Mouse (Mus musculus) left cerebral cortex, adult 2 months (tissue): ENCODE results near the gene Rapgef4. TPM values are rescaled to one million over a fixed set of nuclear protein-coding genes. Genes with fewer than 3 reads are reported as not detected.
"Not testable (repeated sequence)": the region's sequence is repeated elsewhere in the genome, so short reads cannot be mapped to it uniquely, and the experiment has no call there.

Experiments
- DNase-seq, 2 experiments: peaks; one replicate each; pipeline ENCODE4 v3.0.0; 2021 to 2022; ENCODE audit warnings: low spot score in 2 of 2, mixed read lengths in 1 of 2; ENCODE audit errors: extremely low spot score in 1 of 2
- H3K27ac ChIP-seq: fragments of 200-600 bp; 2 replicates; pipeline ENCODE4 v1.8.1; 2022
- H3K4me3 ChIP-seq: fragments of 200-600 bp; 2 replicates; pipeline ENCODE4 v1.8.1; 2022
- CTCF ChIP-seq: fragments of 200-600 bp; IDR thresholded peaks from 2 replicates; pipeline ENCODE4 v1.8.1; 2022; ENCODE audit warnings: antibody characterized with exemption, mild to moderate bottlenecking, moderate library complexity
- intact Hi-C: fragments of 180-260 bp; cut with DNase I; formaldehyde crosslinking; loops from one replicate; pipeline ENCODE4 v1.15.1; 2025
- total RNA-seq, 2 experiments: library from RNA; stranded (reverse); gene quantifications; 2 replicates each; pipeline ENCODE4 v1.2.3; 2021

Gene Rapgef4
- total RNA-seq, 2 experiments from 2014 or later: 442 to 451 TPM

DNA sequence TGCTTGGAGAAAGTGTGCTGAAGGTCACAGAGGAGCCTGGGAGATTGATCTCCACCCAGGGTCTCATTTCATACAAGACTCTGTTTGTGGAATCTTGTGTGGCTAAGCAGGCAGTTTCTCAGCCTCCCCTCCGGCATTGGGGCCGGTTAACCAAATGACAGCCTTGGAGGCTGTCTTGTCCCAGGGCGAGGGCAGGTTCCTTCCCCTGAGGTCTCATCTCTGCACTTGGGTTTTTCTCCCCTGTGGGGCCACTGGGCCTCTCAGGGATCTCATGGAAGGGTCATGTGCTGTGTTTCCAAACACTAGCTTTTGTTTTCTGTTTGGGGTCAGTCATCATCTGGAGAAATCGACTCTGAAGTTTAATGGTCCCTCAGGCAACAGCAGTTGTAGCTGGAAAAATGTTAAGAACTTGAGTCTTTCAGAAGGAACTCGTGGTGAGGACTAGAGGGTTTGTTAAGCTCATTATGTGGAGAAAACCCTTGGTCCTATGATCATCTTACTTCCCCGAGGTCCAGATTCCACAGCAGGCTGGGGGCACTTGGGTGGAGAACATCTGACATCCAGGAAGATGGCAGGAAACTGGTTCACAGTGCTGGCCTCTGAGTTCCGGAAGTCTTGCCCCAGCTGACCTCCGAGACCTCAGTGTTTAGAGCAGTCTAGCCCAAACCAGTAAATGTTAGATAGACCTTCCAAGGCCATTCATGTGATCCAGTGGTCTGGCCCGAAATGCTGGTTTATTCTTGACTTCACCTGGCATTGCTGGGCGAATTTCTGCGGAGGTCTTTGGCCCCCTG lies 75.2 kb downstream of the Rapgef4 start:
- intact Hi-C loops: no loop called here
- no peak for TF ChIP-seq CTCF
- Histone ChIP-seq H3K27ac (peak overlapping the region; percentile 33), H3K4me3 (peak overlapping the region; percentile 34)
- DNase-seq: no peak

DNA sequence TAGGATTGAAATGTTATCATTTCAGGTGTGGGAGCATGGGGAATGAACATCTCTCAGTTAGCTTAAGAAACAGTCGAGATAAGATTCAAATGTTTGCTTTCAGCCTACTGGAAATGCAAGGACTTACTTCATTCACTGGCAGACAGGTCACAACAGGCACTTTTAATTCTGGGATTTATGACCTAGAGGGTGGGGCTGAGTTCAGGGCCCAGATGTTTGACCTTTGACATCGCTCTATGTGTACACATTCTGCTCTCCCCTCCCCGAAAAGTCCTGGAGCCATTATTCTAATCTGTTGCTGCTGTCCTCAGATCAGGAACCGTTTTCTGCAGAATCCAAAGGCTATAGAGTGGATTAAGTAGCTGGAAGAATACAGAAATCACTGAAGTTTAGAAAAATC lies 81.9 kb downstream of the Rapgef4 start:
- Histone ChIP-seq H3K27ac (no peak overlapping the region), H3K4me3 (no peak overlapping the region)
- TF ChIP-seq CTCF: no peak
- no peak for DNase-seq
- intact Hi-C loops: no loop called here

DNA sequence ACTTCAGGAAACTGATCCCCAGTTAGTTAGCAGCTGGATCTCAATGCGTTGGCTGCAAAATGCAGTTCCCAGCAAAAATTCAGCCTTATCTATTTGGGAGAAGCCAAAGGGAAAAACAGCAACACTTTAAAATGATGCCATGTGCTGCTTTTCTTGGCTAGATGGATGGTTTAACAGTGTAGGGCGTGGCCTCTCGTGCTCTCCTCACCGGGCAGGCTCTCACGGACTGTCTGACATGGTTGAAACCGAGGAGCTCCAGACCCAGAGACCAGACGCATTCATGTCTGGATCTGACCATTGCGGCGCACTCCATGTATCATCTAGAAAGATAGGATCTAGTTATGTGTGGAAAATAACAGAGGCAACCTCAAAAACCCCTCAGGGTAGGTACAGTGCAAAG lies 87.5 kb downstream of the Rapgef4 start:
- intact Hi-C loops: no loop called here
- Histone ChIP-seq H3K4me3 (no peak overlapping the region), H3K27ac (no peak overlapping the region)
- no peak for TF ChIP-seq CTCF
- DNase-seq: no peak

DNA sequence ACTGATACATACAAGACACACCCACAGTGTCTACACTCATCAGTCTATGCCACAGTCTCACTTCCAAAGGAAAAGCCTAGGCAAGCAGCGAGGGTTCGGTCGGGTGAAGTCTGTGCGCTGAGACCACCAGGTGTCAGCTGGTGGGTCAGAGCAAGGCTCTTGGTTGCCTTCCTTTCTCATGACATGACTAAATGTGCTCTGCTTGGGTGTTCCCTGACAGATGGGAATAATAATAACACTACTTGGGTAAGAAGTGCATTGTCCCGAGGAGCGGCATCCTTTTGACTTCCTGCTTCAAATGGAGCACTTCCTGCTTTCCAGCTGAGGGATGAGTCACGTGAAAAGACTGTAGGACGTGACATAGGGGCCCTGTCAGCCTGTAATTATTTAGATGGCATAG lies 89.0 kb downstream of the Rapgef4 start:
- intact Hi-C loops: no loop called here
- TF ChIP-seq CTCF: no peak
- no peak overlapping the region for H3K4me3 ChIP-seq
- no peak for DNase-seq
- H3K27ac ChIP-seq: no peak overlapping the region; the same call in 1 of the 2 replicates

DNA sequence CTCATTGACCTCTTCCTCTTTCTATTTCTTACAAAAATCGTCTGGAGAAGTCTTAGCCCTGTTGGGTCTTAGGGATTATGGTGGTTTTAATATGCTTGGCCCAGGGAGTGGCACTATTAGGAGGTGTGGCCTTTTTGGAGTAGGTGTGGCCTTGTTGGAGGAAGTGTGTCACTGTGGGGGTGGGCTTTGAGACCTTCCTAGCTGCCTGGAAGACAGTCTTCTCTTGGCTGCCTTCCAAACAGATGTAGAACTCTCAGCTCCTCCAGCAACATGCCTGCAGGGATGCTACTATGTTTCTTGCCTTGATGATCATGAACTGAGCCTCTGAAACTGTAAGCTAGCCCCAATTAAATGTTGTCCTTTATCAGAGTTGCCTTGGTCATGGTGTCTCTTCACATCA lies 92.1 kb downstream of the Rapgef4 start:
- DNase-seq, H3K27ac ChIP-seq, H3K4me3 ChIP-seq, intact Hi-C loops: not testable (repeated sequence)

DNA sequence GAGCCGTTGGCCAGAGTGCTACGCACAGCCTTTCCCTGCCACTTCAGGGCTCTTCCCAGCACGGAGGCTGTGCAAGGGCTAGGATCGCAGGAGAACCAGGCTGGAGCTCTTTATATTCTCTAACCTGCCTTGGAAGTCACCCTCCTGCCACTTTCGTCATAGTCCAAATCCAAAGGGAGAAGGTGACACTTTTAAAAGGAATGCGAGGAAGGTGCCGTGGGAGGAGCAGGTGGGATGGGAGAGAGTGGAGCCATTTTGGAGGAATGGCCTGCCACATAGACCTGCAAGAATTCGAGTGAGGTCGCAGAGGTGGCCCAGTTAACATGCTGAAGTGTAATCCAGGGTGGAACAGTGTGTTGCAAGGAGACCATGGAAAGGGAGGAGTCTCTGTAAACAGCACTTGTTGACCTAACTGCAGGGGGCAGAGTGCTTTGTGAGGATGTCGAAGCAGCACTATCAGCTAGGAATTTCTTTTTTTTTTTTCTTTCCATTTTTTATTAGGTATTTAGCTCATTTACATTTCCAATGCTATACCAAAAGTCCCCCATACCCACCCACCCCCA lies 94.0 kb downstream of the Rapgef4 start:
- Histone ChIP-seq H3K27ac (no peak overlapping the region), H3K4me3 (no peak overlapping the region)
- intact Hi-C loops: no loop called here
- DNase-seq: no peak
- no peak for TF ChIP-seq CTCF

DNA sequence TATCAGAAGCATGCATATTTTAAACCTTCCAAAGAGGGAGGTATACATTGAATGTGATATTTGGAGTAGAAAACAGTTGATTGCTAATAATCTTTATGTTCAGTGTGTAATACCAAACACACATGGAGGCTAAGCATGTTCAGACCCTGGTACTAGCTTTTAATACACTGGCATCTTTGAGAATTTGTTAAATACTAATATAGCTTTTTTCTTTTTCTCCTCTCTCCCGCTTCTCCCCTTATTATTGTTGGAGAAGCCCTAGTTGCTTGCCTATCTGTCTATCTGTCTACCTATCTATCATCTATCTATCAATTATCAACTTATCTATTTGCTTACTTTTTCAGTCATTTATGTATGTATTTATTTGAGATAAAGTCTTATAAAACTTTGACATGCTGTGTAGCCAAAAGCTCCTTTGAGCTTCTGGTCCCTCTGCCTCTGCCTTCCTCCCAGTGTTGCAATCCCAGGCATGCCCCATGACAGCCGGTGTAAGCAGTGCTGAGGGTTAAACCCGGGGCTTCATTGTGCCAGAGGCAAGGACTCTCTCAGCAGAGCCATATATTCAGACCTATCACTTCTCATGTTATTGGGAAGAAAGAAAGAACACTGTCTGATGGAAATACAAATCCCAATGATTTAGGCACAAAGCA lies 96.6 kb downstream of the Rapgef4 start:
- intact Hi-C loops: no loop called here
- H3K27ac ChIP-seq: no peak overlapping the region
- no peak for TF ChIP-seq CTCF

DNA sequence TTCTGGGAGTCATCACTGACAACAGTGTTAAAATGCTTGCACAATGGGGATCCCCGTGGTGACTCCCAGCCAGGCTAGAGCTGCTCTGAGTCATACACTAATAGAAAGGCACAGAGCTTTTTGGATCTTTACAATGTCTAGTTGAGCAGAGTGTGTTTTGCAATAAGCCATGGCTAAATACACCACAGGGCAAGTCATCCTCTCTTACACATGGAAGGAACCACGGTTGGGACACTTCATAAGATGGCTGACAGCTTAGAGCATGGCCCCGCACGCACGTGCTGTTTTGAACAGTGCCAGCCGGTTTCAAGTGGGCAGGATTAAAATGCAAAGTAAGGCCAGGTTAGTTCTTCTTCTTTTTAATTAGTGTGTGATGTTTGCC lies 97.1 kb downstream of the Rapgef4 start:
- intact Hi-C loops: no loop called here
- no peak for TF ChIP-seq CTCF
- no peak for DNase-seq
- no peak overlapping the region for H3K4me3 ChIP-seq
- no peak overlapping the region for H3K27ac ChIP-seq

More for the DNA sequence above, 96.6 kb downstream of the Rapgef4 start:
- DNase-seq: no peak
- no peak overlapping the region for H3K4me3 ChIP-seq

DNA sequence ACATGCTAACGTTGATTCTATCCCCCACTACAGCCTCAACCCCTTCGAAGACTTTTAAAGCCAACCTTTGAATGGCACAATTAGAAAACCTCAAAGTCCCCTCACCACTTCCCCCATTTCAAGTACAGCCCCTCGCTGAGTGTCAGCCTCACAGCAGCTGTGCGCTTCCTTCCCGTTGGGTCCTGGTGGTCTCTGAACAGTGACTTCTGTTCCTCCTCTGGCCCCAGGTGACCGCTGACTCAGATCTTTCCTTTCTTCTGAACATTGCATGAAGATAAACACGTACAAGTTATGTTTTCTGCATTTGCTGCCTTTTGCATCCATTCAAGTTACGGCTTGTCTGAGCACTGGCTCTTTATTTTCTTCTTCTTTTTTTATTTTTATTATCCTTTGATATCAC lies 98.1 kb downstream of the Rapgef4 start:
- intact Hi-C loops: no loop called here
- TF ChIP-seq CTCF: no peak
- Histone ChIP-seq H3K27ac (no peak overlapping the region), H3K4me3 (no peak overlapping the region)
- no peak for DNase-seq

DNA sequence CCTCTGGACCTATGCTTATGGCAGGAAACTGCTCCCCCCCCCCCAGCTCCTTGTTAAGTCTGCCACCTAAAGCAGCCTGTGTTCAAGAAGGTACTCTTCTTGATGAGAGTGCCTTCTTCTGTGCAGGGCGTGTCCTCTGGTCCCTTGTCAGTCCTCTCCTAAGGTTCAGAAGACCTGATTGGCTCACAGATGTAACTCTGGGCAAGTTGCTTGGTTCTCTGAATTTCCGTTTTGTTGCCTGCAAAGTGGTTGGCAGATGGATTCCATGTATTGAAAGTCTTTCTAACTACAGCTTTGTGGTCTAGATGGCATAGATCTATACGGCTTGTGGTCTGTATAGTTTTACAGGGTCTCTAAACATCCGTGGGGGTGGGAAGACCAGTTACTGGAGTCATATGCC lies 101.8 kb downstream of the Rapgef4 start:
- Histone ChIP-seq H3K27ac (no peak overlapping the region), H3K4me3 (no peak overlapping the region)
- no peak for TF ChIP-seq CTCF
- intact Hi-C loops: no loop called here
- no peak for DNase-seq

DNA sequence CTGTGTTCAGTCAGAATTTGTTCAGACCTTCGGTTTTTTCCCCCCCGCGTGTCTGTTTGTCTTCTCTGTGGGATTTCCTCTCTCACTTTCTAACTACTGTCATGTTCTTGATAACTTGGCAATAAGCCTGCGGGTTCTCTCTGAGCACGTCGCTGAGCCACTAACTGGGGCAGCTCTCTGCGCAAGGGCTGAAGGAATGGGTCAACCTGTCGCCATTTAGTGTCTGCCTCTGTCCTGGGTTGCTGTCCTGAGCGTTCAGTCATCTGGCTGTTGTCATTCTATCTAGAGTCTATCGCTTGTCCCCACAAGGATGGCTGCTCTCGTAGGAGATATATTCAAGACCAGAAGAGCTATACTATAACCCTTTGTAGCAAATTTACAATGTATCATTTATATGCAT lies 107.8 kb downstream of the Rapgef4 start:
- DNase-seq: no peak
- no peak for TF ChIP-seq CTCF
- intact Hi-C loops: no loop called here
- no peak overlapping the region for H3K4me3 ChIP-seq
- H3K27ac ChIP-seq: no peak overlapping the region

DNA sequence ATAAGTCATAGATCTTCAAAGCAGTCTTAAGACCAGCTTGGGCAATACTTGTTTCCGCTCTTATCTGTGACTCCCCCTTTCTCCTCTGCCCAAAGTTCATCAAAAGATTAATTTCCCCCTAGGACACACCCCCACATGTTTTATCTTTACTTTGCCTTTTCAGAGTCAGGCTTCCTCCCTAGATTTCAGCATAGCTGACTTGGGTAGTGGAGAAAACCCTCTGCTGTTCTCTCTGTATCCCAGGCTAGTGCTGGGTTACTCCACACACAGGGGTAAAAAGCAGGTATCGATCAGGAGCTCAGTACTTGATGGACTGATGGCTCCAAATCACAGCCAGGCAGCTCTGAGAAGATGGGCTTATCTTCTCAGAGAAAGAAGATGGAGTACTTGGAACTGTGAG lies 109.0 kb downstream of the Rapgef4 start:
- intact Hi-C loops: no loop called here
- TF ChIP-seq CTCF: no peak
- Histone ChIP-seq H3K27ac (no peak overlapping the region), H3K4me3 (no peak overlapping the region)
- DNase-seq: no peak
